18 mouse cellular contexts compared by ENCODE assay signal in the genomic region with DNA sequence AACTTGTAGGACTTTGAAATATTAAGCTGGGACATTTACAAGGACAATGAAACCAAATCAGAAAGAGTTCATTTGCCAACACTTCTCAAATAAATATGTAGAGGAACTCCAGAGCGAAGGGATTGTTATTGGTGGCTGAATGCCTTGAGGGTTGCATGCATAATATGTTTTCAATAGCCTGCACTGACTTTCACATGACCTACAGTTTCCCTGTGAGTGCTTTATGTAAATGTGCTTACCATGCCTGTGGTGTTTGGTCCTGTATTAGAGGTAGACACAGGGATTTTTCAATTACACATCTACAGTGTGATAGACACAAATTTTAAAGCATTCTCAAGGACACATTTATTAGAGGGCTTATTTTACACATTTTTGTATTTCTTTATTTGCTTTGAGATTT.
DNase-seq lines count a peak whose midpoint lies in the region; ATAC-seq lines count a peak whose summit lies in the region.
"Had no signal": no experiment of that assay in that cellular context is flagged by ENCODE, and none has a peak within 500 bp of the region (broad histone marks: within the 10 kb centered on the region; RNA-seq: fewer than 3 reads in every experiment).

No protein-coding gene starts in this region.

- peak; percentile 7 for DNase-seq in embryo, embryonic 11 days
- DNase-seq in embryo, embryonic 10 days (ENCODE audit: low spot score): no peak
- DNase-seq in kidney, postnatal 14 days: peak; percentile 17
- no peak for DNase-seq in kidney, postnatal 4 days
- DNase-seq in brain, adult 2 months (ENCODE audit: low read depth, low spot score): peak; percentile 3
- peak; percentile 62 for DNase-seq in midbrain, embryonic 14.5 days
- no peak for DNase-seq in layer of hippocampus, postnatal 36 days
- no peak for DNase-seq in thymus, adult 18-20 months
- DNase-seq: cerebellum, postnatal 10 days; gastrocnemius, adult 2 months; heart, adult 11 months; heart, postnatal 36 days; lung, postnatal 10 days; right cerebral cortex, postnatal 25 days had no signal

- no peaks in the 10 kb centered on the region for H3K4me1 ChIP-seq in midbrain, embryonic 14.5 days (ENCODE audit: control insufficient read depth, insufficient read depth, low read length)
- H3K4me1 ChIP-seq: embryonic facial prominence, embryonic 12.5 days; heart, embryonic 13.5 days; limb, embryonic 15.5 days had no signal

- H3K4me2 ChIP-seq in midbrain, embryonic 14.5 days (ENCODE audit: low read length): no peak overlapping the region
- H3K4me2 ChIP-seq: embryonic facial prominence, embryonic 12.5 days; heart, embryonic 13.5 days; limb, embryonic 15.5 days had no signal

- no peaks in the 10 kb centered on the region for H3K9me3 ChIP-seq in midbrain, embryonic 14.5 days (ENCODE audit: control insufficient read depth, low read length)
- H3K9me3 ChIP-seq: embryonic facial prominence, embryonic 12.5 days; heart, embryonic 13.5 days; limb, embryonic 15.5 days had no signal

- peak; percentile 69; the same call in 1 of the 2 replicates for ATAC-seq in midbrain, embryonic 14.5 days (ENCODE audit: low FRiP score, low TSS enrichment)
- ATAC-seq: intestine, embryonic 16.5 days had no signal

- no peaks in the 10 kb centered on the region for H3K36me3 ChIP-seq in midbrain, embryonic 14.5 days (ENCODE audit: control insufficient read depth, insufficient read depth, low read length)
- H3K36me3 ChIP-seq: embryonic facial prominence, embryonic 12.5 days; heart, embryonic 13.5 days; limb, embryonic 15.5 days had no signal

- H3K27me3 ChIP-seq in midbrain, embryonic 14.5 days (ENCODE audit: control insufficient read depth, insufficient read depth, low read length): no peaks in the 10 kb centered on the region
- H3K27me3 ChIP-seq: embryonic facial prominence, embryonic 12.5 days; heart, embryonic 13.5 days; limb, embryonic 15.5 days had no signal

- WGBS in midbrain, embryonic 14.5 days: 32% methylated on average over 1 of the region's 1 CpGs

- no peak overlapping the region for H3K4me3 ChIP-seq in midbrain, embryonic 14.5 days (replicated peaks; ENCODE audit: low read depth, low read length)
- H3K4me3 ChIP-seq: embryonic facial prominence, embryonic 12.5 days; gastrocnemius, adult 2 months; heart, embryonic 13.5 days; limb, embryonic 15.5 days had no signal

- no peak overlapping the region for H3K9ac ChIP-seq in midbrain, embryonic 14.5 days (replicated peaks; ENCODE audit: low read length)
- H3K9ac ChIP-seq: embryonic facial prominence, embryonic 12.5 days; heart, embryonic 13.5 days; limb, embryonic 15.5 days had no signal

- H3K27ac ChIP-seq in midbrain, embryonic 14.5 days (replicated peaks; ENCODE audit: low read depth, low read length): no peak overlapping the region
- H3K27ac ChIP-seq: embryonic facial prominence, embryonic 12.5 days; gastrocnemius, adult 2 months; heart, embryonic 13.5 days; limb, embryonic 15.5 days had no signal

Comparison
In these comparisons a context has a peak if more than half of its experiments do, and no peak if none do; other contexts are left out.
1. DNase-seq: peak in embryo, embryonic 11 days (single experiment), kidney, postnatal 14 days (single experiment), brain, adult 2 months (single experiment) and midbrain, embryonic 14.5 days (single experiment); none in embryo, embryonic 10 days (single experiment), kidney, postnatal 4 days (0 of 2), layer of hippocampus, postnatal 36 days (0 of 2) and thymus, adult 18-20 months (0 of 2).